Mouse (Mus musculus) gastrocnemius, postnatal 25 days (tissue): ENCODE results near the gene Xrn2. TPM values are rescaled to one million over a fixed set of nuclear protein-coding genes. Genes with fewer than 3 reads are reported as not detected.

Experiments
- DNase-seq: peaks from one replicate; pipeline ENCODE4 v3.0.0; 2022
- total RNA-seq, 2 experiments: library from RNA; stranded (reverse); gene quantifications; 1 replicate in 1 of 2; 2 replicates in 1 of 2; pipeline ENCODE4 v1.2.3; 2021

Gene Xrn2
- total RNA-seq, 2 experiments from 2014 or later: 10.9 to 12.2 TPM

DNA sequence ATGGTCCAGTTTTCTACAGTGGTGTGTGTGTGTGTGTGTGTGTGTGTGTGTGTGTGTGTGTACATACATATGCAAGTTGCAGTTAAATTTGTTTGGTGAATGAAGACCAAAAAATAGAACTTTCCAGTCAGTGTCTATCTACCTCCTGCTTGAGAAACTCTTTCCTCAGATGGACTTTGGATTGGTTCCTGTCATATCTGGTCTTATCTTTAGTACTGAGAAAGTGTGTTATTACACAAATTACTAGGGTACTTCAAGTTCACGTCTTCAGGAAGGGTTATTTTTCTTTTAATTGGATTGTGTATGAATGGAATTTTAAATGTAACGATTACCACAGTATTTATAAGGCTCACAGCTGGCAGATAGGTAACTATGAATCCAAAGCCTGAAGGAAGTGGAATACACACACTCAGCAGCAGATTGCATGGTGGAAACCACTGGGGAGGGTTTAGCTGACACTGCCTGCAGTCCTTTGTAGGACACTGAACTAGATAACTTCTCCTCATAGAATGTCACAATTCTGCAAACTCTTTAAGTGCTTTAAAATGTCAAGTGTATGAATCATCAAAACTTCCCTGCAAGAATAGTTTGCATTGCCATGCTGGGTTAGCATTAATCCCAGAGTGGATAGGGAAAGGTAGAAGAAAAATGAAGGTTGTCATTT is 40.6 kb downstream of the Xrn2 start:
- no peak for DNase-seq

DNA sequence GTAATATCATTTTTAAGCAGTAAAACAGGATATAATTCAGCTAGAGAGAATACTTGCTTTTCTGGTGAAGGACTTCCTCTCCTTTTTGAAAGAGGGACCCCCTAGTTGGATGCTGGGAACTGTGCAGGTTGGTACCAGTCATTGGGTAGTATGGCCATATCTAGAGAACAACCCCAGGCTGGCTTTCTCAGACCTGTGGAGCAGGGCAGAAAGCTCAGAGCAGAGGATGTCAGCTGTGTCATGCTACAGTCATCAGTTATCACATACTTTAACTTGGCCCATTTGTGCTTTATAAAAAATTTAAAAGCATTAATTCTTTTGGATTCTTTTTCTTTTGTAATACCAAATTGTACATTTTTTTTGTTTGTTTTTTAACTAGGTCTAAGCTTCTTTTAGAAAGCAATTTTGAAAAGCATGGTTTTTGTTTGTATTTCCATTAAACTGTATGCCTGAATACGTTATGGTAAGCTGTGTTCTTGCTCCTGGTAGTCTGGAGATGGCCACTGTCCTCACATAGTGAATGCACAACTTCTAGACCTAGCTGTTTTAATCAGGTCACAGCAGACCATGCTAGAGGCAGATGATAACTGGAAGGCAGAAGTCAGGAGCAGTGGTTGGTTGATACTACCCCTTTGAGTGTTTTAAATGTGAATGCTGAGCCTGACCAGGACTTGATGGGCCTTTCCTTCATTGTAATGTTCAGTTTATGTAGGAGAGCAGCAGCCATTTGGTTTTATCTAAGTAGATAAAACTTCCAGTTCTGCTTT is 54.9 kb downstream of the Xrn2 start:
- no peak for DNase-seq

DNA sequence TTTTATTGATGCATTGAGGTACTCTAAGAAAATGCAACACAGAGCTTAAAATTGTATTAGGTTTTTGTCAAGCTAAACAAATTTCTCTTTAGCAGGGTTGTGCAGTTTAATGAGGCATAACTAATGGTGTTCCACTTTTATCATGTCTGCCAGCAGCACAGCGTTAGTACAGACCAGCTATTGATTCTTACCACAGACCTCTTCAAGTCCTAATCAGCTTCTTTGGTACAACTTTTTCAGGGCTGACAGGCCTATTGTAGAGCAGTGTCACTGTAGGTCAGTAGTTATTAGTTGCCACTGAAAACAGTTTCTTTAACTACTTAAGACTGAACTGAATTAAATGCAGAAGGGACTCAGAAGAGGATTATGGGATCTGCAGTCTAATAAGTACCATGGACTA is 56.3 kb downstream of the Xrn2 start:
- no peak for DNase-seq

DNA sequence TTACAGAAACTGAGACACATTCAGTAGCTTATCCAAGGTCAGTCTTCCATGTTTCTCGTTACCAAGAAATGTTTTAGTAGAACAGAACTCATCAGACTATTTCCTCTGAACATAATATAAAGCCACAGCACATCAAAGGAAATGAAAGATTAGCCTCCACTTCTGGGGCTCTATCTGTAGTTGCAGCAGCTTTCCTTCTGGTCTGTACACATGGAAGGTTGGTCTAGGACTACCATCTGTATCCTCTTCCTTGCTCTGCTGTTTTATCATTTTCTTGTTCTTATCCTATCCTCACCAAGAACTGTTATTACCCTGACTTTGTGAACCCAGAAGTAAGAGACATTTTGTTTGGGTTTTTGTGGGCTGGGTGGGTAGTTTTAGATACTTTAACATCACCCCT is 57.5 kb downstream of the Xrn2 start:
- no peak for DNase-seq

- DNase-seq: no peak
These were observed 61.2 kb downstream of the Xrn2 start for GRCm38 (mm10) chr2:147073962-147074361.

GRCm38 (mm10) chr2:147074399-147074798 is 61.6 kb downstream of the Xrn2 start:
- no peak for DNase-seq

DNA sequence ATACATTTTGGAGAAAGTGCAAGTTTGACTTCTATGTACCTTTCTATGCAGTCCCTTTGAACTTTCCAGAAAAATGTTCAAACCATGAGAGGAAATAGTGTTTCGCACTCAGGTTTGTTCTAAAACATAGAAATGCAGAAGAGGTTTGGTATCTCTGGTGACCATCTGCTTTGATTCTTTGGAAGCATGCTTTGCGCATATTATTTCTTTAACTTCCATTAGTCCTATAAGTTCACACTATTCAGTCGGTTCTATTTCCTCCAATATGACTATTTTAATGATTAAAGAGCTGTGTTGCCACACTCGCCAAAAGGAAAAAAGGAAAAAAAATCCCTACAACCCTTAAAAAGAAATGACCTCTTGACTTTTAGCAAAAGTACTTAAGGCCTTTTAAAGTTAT is 69.6 kb downstream of the Xrn2 start:
- no peak for DNase-seq

DNA sequence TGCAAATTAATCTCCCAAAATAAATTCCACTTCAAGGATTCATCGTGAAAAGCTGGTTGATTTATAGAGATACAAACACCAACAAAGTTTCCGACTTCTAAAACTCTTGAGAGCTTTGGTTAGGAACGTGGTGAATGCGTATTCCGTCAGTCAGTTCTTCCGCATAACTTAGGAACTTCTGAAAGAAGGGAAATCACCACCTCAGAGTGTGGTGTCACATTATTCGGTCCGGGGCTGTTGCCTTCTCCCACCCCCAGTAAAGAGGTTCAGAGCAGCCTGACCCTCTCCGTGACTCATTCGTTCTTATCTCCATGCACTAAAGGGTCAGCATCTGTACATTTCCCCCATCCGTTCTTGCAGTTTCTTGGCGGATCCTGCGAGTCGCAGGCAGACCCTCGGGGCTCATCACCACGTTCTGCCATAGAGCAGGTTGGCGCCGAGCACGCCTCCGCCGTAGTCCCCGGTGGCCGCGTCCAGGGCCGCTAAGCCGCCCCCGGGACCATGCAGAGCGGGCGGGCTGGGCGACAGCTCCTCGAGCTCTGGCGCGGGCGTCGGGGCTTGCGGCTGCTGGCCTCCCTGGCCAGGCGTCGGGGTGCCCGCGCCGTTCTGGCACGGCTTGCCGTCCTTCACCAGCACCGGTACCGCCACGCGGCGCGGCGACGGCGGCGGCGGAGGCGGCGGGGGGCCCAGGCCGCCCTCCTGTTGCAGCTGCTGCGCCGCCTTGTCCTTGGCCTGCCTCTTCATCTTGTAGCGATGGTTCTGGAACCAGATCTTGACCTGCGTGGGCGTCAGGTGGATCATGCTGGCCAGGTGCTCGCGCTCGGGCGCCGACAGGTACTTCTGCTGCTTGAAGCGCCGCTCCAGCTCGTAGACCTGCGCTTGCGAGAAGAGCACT is 70.9 kb downstream of the Xrn2 start:
- DNase-seq: peak; percentile 8

DNA sequence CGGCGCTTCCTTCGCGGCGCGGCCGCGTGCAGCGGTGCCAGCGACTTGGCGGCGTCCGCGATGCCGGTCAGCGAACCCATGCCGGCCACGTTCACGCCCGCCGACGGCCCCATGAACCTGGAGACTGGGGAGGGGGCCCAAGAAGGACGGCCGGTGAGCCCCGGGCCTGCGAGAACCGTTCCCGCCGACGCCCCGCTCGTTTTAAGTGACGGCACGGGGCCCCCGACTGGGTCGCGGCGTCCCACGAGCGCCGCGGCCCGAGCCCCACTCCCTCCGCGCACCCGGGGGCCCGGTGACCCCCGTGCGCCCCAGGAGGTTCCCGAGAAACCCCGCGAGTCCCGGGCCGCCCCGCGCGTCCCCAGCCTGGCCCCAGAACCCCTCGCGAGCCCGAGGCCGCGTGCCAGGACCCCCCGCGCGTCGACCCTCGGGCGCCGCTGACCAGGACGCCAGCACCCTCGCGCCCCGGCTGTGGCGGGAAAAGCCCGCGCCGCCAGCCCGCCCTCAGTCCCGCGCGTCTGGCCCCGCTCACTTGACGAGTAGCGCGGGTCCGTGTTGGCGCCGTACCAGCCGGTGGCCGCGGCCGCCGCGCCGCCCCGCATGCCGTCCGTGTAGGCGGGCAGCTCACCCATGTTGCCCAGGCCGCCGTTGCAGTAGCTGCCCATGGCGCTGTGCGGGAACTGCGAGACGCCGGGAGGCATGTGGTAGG is 71.7 kb downstream of the Xrn2 start:
- DNase-seq: peak; percentile 5

GRCm38 (mm10) chr2:147085072-147085870 is 72.5 kb downstream of the Xrn2 start, which contains the start of gene Nkx2-4:
Gene Nkx2-4, minus strand, starts transcription at chr2:147085445.
- DNase-seq: no peak

- DNase-seq: no peak
These were observed 73.1 kb downstream of the Xrn2 start for GRCm38 (mm10) chr2:147085937-147086336.

DNA sequence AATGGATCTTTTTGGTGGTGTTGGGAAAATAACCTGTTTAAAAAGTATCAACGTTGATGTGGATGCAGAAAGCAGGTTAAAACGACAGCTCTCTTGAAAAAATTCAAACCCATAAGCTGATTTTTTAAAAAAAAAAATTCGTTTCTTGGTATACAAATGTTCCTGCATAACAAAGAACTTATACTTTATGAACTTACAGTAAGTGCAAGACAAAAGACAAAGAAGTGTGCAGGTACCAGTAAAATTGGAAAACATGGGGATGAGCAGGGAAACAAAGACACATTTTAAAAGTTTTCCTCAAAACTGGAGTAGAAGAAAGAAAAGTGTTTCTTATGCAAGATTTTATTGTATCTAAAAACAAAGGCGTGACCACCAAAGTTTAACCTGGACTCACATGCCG is 73.6 kb downstream of the Xrn2 start:
- no peak for DNase-seq

GRCm38 (mm10) chr2:147119736-147120135 is 106.9 kb downstream of the Xrn2 start:
- no peak for DNase-seq

DNA sequence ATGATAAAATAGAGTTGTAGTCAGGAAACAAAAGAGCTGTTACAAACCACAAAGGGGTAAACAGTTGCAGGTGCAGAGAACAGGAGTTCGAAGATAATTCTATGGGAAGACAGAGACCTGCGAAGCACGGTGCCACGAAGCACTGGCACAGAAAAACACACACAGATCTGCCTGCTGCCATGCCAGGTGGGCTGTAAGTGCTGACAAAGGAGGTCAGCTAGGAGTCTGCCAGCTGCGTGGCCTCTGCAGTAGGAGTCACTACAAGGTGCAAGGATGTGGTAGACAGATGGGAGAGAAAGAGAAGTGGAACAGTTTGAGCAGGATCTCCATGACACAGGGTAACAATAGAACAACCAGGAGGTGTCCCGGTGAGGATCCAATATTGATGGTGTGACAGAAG is 114.6 kb downstream of the Xrn2 start:
- no peak for DNase-seq

Other genes starting within 250 kb of the Xrn2 start
- 10 to 100 TPM; 33.9 to 37.8 TPM for gene Kiz, start 157.1 kb upstream of the Xrn2 start, total RNA-seq
- not detected for gene Nkx2-4, start 72.4 kb downstream of the Xrn2 start, total RNA-seq
- not detected for gene Nkx2-2, start 181.2 kb downstream of the Xrn2 start, total RNA-seq